Mouse (Mus musculus) ES-Bruce4 (cell line): ENCODE measurements at regions not wholly inside any gene's neighbourhood (a gene's known extent, or its start where the extent isn't known, plus 50 kb on each side); places are given as distances from the start of the nearest gene placed in this dataset.

Experiments used
- H3K27ac ChIP-seq: 2 replicates; pipeline ENCODE4 v1.5.1; 2012; ENCODE audit warnings: low read length, inconsistent platforms; ENCODE audit not compliant: insufficient read depth
- H3K27me3 ChIP-seq: 2 replicates; pipeline ENCODE4 v1.6.1; 2012; ENCODE audit warnings: mild to moderate bottlenecking, low read length, inconsistent platforms; ENCODE audit not compliant: control insufficient read depth, poor library complexity, insufficient read depth, severe bottlenecking
- H3K36me3 ChIP-seq: 2 replicates; pipeline ENCODE4 v1.6.1; 2012; ENCODE audit warnings: inconsistent platforms, mild to moderate bottlenecking, low read length, moderate library complexity; ENCODE audit not compliant: control insufficient read depth, poor library complexity, insufficient read depth, severe bottlenecking
- H3K4me1 ChIP-seq: one replicate; pipeline ENCODE4 v1.8.1; 2011; ENCODE audit warnings: low read length; ENCODE audit not compliant: control insufficient read depth, insufficient read depth
- H3K4me3 ChIP-seq: 2 replicates; pipeline ENCODE4 v1.5.1; 2011; ENCODE audit warnings: low read depth, mild to moderate bottlenecking, low read length
- H3K9ac ChIP-seq: 2 replicates; pipeline ENCODE4 v1.6.1; 2012; ENCODE audit warnings: low read depth, mild to moderate bottlenecking, inconsistent platforms; ENCODE audit not compliant: poor library complexity, severe bottlenecking
- H3K9me3 ChIP-seq: replicated peaks from 2 replicates; pipeline ENCODE4 v1.6.1; 2012; ENCODE audit warnings: mild to moderate bottlenecking, low read length, inconsistent platforms; ENCODE audit not compliant: control insufficient read depth, poor library complexity, insufficient read depth, severe bottlenecking
- CTCF ChIP-seq: IDR thresholded peaks from one replicate; pipeline ENCODE4 v1.8.1; 2011; ENCODE audit warnings: low read depth, low read length
- EP300 ChIP-seq: IDR thresholded peaks from 2 replicates; pipeline ENCODE4 v1.6.1; 2011; ENCODE audit warnings: low read depth, low read length; ENCODE audit not compliant: insufficient read depth
- POLR2A ChIP-seq: IDR thresholded peaks from one replicate; pipeline ENCODE4 v1.8.1; 2011; ENCODE audit warnings: low read length; ENCODE audit not compliant: insufficient read depth

DNA sequence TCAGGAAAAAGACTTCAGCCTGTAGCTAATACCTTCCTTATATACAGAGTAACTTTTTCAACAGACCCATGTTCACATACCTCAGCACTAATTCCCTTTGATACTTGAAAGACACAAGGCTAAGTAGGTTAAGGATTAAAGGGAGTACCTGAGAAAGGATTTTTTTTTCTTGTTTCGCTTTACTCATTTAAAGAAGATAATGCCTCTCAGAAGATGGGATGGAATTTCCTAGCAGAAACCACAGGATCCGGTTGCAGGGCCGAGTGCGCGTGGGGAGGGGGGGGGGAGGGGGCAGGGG, 114.0 kb upstream of the Cpsf6 start:
- no peak overlapping the region for H3K27ac ChIP-seq
- no peaks in the 10 kb centered on the region; the same call in 1 of the 2 replicates for H3K9me3 ChIP-seq
- H3K36me3 ChIP-seq, result no peaks in the 10 kb centered on the region
- no peaks in the 10 kb centered on the region for H3K4me1 ChIP-seq
- TF ChIP-seq POLR2A, result no peak
- H3K27me3 ChIP-seq, result no peaks in the 10 kb centered on the region
- H3K9ac ChIP-seq, result no peak overlapping the region
- H3K4me3 ChIP-seq, result no peak overlapping the region

DNA sequence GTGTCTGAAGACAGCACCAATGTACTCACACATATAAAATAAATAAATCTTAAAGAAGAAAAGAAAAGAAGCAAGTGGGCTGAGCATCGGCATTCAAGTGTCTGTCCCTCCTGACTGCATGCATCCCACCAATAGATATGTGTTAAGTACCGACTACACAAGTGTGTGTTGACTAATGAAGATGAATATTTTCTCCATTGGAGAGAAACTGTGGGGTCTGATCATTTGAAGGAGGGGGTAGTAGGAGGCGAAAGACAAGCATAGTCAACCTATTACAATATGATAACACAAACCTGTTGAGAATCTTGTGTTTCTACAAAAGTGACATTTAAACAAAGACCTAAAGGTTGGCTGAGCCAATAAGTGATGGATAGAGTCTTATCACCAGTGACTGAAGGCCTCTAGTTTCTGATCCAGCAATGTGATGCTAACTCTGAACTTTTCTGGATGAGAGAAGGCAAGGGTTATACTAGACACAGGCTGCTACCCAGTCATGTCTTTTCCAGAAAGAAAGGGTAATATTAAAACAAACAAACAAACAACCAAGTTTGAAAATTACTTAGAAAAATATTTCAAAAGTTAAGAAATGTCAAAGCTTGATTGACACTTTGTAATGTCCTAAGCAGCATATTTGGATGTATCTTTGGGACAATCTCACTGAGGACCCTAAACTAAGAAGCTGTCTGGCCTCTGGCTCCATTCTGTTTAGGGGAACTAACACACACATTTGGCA, 113.4 kb upstream of the Cpsf6 start:
- no peaks in the 10 kb centered on the region for H3K27me3 ChIP-seq
- no peak overlapping the region for H3K27ac ChIP-seq
- H3K9me3 ChIP-seq, result no peaks in the 10 kb centered on the region; the same call in 1 of the 2 replicates
- no peak overlapping the region for H3K9ac ChIP-seq
- TF ChIP-seq POLR2A (no peak), CTCF (no peak), EP300 (no peak)
- no peaks in the 10 kb centered on the region for H3K4me1 ChIP-seq
- H3K36me3 ChIP-seq, result no peaks in the 10 kb centered on the region
- H3K4me3 ChIP-seq, result no peak overlapping the region

DNA sequence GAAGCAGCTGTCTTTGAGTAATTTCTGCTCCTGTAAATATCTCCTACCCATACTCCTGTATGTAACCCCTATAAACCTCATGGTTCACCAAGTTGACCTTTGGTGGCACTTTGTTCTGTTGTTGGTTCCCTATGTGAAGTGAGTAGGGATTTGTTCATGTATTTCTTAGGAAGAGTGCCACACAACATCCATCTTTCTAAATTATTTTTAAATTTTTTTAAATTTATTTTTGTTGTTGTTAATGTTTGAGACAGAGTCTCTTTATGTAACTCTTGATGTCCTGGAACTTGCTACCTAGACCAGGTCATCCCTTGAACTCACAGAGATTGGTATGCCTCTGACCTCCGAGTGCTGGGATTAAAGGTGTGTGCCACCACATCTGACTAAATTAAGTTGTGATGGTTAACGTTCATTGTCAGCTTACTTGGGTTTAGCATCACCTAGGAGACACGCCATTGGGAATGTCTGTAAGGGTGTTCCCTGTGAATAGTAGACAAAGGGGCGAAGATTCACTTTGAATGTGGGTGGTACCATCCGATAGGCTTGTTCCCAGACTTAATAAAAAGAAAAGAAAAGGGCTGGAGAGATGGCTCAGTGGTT, 112.7 kb upstream of the Cpsf6 start:
- Histone ChIP-seq H3K4me3 (no peak overlapping the region), H3K36me3 (no peaks in the 10 kb centered on the region), H3K9me3 (no peaks in the 10 kb centered on the region; the same call in 1 of the 2 replicates), H3K27me3 (no peaks in the 10 kb centered on the region), H3K27ac (no peak overlapping the region), H3K9ac (no peak overlapping the region), H3K4me1 (no peaks in the 10 kb centered on the region)
- TF ChIP-seq EP300, result no peak
- TF ChIP-seq POLR2A, result no peak
- TF ChIP-seq CTCF, result no peak

DNA sequence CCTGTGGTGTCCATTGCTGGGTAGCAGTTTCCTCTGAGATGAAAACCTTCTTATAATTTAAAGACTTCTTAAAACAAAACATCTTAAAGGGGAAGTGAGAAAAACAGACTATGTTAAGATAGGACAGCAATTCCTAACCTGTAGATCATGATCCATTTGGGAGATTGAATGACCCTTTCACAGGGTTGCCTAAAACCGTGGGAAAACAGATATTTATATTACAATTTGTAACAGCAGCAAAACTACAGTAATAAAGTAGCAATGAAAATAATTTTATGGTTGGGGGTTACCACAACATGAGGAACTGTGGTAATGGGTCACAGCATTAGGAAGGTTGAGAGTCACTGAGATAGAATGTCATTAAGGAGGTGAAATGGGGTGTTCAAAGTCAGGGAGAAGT, 111.9 kb upstream of the Cpsf6 start:
- Histone ChIP-seq H3K4me1 (no peaks in the 10 kb centered on the region), H3K27ac (no peak overlapping the region), H3K4me3 (no peak overlapping the region), H3K27me3 (no peaks in the 10 kb centered on the region), H3K9me3 (no peaks in the 10 kb centered on the region; the same call in 1 of the 2 replicates), H3K36me3 (no peaks in the 10 kb centered on the region), H3K9ac (no peak overlapping the region)
- no peak for TF ChIP-seq EP300
- no peak for TF ChIP-seq POLR2A
- no peak for TF ChIP-seq CTCF

DNA sequence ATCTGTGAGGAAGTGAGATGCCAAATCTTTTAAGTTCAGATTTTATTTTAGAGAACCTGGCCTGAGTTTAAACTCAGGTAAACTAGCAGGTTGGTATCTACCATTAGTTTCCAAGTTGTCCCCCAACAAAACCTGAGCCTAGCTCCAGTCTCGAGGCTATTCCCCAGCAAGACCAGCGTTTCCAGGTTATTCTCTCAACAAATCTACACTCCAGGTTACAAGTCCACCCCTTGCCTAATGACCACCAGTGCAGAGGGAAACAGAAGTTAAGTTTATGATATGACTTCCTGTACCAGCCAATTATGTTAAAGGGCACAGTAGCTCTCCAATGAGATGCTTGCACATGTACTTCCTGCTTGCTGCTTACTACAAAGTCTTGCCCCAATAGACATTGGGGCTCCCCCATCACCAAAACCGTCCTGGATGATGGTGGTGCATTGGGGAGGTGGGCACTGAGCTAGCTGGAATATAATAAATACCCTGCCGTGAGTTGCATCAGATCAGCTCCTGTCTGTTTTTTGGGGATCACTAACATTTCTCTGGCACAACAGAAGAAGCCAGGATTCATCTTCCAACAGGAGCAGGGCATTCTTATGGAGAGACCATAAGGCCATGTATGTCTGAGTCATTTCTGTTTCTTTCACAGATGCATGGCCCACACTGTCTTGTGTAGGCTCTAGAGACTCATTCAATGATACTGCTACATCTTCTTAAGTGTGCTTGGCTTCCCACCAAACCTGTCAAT, 111.2 kb upstream of the Cpsf6 start:
- Histone ChIP-seq H3K4me1 (no peaks in the 10 kb centered on the region), H3K27ac (no peak overlapping the region), H3K36me3 (no peaks in the 10 kb centered on the region), H3K27me3 (no peaks in the 10 kb centered on the region), H3K4me3 (no peak overlapping the region), H3K9me3 (no peaks in the 10 kb centered on the region; the same call in 1 of the 2 replicates), H3K9ac (no peak overlapping the region)
- TF ChIP-seq POLR2A, result no peak
- no peak for TF ChIP-seq CTCF
- TF ChIP-seq EP300, result no peak

DNA sequence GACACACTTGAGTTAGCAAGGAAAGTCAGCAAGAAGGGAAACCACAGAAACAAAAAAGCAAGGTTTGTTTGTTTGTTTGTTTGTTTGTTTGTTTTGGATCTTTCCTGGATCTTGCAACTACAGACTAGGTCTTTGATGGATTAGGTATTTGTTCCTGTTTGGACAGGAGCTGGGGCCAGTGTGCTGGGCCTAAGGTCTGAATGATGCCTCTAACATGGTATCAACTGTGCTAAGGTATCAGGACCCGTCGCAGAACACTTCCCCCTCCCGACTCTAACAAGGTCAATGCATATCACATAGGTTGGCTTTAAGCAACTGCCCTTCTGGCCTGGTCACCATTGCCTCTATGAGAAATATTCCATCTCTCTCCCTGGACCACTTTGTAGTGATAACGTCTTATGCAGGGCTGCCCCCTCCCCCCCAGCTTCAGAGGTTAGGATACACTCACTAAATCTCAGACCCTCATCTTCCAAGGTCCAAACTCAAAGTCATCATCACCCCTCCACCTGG, 103.3 kb upstream of the Cpsf6 start:
- Histone ChIP-seq H3K9ac (no peak overlapping the region), H3K4me3 (no peak overlapping the region), H3K27me3 (no peaks in the 10 kb centered on the region), H3K9me3 (no peaks in the 10 kb centered on the region), H3K4me1 (no peaks in the 10 kb centered on the region), H3K27ac (no peak overlapping the region), H3K36me3 (no peaks in the 10 kb centered on the region)
- TF ChIP-seq POLR2A (no peak), EP300 (no peak), CTCF (no peak)
